Mouse (Mus musculus): ENCODE measurements around the gene Jam3. TPM values are rescaled to one million over a fixed set of nuclear protein-coding genes. Genes with fewer than 3 reads are reported as not detected.

Jam3 gene
- polyA plus RNA-seq (2015; fragmentation: Nextera tagmentation; extraction: Ambion mirVana) = 68.9 and 80.3 TPM in 2 replicates

DNA sequence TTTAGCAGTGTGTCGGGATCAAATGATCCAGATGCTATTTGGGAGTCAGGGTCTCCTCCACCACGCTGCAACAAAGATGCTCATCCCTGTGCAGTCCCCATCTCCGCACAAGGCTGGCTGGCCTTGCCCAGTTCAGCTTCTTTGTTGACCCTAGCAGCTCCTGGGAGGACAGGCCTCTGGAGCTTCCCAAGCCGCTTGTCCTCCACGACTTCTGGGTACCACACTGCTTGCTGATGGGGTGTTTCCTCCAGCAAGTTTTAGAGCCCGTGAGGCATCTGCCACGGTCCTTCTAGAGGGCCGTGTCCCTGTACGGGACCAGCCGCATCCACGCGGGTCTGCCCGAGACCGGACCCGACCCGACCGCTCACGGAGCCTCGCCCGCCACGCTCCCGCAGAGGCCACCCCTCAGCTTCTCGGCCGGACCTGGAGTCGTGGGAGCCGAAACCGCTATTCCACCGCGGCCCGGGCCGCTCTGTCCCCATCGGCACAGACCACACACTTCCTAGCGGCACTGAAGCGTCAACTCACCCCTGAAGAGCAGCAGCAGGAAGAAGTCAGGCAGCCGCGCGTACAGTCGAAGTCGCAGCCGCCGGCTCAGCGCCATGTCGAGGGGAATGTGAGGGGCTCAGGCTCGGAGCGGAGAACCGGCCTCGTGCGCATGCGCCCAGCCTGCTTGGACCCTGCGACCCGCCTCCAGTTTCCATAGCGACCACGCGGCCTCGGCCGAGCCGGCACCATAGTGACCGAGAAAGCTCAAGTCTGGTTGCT lies at the start of gene Jam3:
Gene Jam3, minus strand, starts transcription at position 659 of the 768 bp plus-strand sequence.
- Histone ChIP-seq H3K9ac (peak within 1 kb of the TSS; percentile 87), H3K27ac (replicated peaks) (peak within 1 kb of the TSS; percentile 96), H3K4me2 (peak within 1 kb of the TSS; percentile 73), H3K36me3 (no peaks in the 10 kb centered on the region), H3K27me3 (no peaks in the 10 kb centered on the region), H3K4me3 (peak within 1 kb of the TSS; percentile 83), H3K4me1 (replicated peaks) (peaks cover 51% of the 10 kb centered on the region), H3K9me3 (no peaks in the 10 kb centered on the region)
- WGBS = under 1% methylated on average over 58 of the region's 58 CpGs
- peak; percentile 96 for ATAC-seq (ENCODE audit: low read depth)

DNA sequence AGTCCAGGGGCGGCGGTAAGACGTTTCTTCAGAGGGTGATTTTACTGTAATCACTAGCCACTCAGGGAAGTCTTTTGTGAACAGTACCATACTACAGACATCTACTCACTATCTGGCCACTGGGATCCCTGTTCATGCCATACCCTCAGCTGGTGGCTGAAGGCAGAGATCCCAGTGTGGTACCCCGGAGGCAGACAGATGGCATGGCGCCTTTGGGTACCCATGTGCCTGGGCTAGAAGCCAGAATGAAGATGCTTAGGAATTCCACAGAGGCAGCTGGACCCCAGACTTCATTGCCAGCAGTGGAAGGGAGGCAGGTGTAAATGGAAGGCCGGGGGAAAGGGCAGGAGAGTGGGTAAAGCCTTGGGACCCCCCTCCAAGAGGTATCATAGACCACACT lies 49.0 kb upstream of the Jam3 start:
- Histone ChIP-seq H3K4me1 (replicated peaks) (peaks cover 32% of the 10 kb centered on the region), H3K27ac (replicated peaks) (peak overlapping the region; percentile 80), H3K9ac (no peak overlapping the region), H3K9me3 (no peaks in the 10 kb centered on the region), H3K36me3 (no peaks in the 10 kb centered on the region), H3K4me3 (no peak overlapping the region), H3K27me3 (peaks cover 70% of the 10 kb centered on the region), H3K4me2 (no peak overlapping the region)
- WGBS = 63% methylated on average over 6 of the region's 6 CpGs
- peak; percentile 32 for ATAC-seq (ENCODE audit: low read depth)

DNA sequence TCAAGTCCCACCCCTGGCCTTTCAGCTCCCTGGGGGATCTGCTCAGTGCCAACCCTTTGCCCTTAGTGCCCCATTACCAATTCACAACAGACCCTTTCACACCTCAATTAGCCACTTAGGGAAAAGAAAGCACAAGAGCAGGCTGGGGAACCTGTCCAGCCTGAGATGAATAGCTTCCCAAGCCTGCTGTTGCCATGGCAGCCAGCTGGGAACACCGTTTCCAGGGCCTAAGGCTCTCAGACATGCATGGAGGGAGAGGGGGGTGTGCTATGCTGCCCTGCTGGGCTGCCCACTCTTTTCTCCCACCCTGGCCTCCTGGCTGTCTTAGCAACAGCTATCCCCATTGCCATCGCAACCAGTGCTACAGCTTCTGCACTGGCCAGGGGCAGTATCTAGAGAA lies 47.9 kb upstream of the Jam3 start:
- H3K4me1 ChIP-seq (replicated peaks) = peaks cover 32% of the 10 kb centered on the region
- 3% methylated on average over 2 of the region's 2 CpGs for WGBS
- ATAC-seq (ENCODE audit: low read depth) = peak; percentile 98
- H3K9me3 ChIP-seq = no peaks in the 10 kb centered on the region
- H3K4me3 ChIP-seq = no peak overlapping the region
- no peaks in the 10 kb centered on the region for H3K36me3 ChIP-seq
- H3K9ac ChIP-seq = no peak overlapping the region
- H3K27me3 ChIP-seq = peaks cover 68% of the 10 kb centered on the region
- H3K27ac ChIP-seq (replicated peaks) = peak overlapping the region; percentile 80
- H3K4me2 ChIP-seq = no peak overlapping the region

DNA sequence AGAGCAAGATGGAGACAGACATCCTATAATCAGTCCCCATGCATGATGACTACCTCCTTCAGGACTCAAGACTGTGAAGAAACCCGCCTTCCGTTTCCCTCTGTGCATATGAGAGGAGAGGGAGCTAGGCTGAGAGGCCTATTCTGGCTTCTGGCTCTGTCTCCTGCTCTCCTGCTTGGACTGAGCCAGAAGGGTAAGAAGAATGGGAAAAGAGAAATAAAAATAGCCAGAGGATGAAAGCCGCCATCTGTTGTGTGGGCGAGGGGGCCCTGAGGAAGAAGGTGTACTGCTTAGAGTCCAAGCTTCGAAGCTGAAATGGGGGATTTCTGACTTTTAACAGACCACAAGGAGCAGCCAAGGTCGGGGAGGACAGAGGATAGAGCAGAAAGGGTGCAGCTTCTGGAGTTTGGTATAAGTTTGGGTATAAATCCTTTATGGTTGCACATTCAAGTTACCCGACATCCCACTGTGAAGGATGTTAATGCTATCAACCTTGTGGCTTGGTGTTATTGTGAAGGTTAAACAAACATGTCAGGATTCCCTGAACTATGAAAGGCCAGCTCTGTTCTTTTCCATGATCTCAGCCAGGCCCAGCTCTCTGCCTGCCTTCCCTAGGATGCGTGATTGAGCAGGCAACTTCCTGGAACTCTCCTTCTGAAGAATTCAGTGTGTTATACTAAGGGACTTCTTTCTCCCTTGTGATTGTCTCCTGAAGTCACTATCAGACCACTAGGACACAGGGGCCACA lies 46.4 kb upstream of the Jam3 start:
- H3K36me3 ChIP-seq = no peaks in the 10 kb centered on the region
- peaks cover 32% of the 10 kb centered on the region for H3K4me1 ChIP-seq (replicated peaks)
- no peak overlapping the region for H3K9ac ChIP-seq
- ATAC-seq (ENCODE audit: low read depth) = no peak
- H3K9me3 ChIP-seq = no peaks in the 10 kb centered on the region
- H3K27ac ChIP-seq (replicated peaks) = peak overlapping the region; percentile 80; the same call in 1 of the 2 replicates
- 76% methylated on average over 8 of the region's 8 CpGs for WGBS
- no peak overlapping the region for H3K4me3 ChIP-seq
- peaks cover 59% of the 10 kb centered on the region for H3K27me3 ChIP-seq
- H3K4me2 ChIP-seq = no peak overlapping the region

DNA sequence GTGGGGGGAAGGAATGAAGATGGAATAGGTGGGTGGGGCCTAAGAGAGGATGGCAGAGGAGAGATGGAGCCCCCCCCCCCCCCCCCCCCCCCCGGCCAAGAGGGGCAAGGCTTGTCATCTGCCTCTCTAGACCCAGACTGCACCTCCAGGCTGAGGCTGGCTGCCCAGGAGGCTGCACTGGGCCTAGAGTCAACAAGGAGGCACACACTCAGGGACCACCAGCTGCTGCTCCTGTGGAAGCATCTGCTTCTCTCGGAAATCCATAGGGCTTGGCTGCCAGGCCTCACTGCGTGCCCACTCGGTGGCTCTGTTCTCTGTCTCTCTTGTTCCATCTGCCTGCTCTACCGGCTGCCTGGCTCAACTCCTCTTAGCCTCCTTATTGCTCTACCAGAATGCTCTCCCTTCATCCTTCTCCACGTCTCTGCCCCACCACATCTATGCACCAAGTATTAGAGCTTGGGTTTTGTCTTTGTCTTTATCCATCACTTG lies 38.4 kb upstream of the Jam3 start:
- Histone ChIP-seq H3K27ac (replicated peaks) (0 out of 2 replicates have a peak overlapping the region, but pooled peaks have one; percentile 23), H3K4me1 (replicated peaks) (peaks cover 30% of the 10 kb centered on the region), H3K36me3 (no peaks in the 10 kb centered on the region), H3K9me3 (no peaks in the 10 kb centered on the region), H3K9ac (no peak overlapping the region), H3K27me3 (peaks cover 12% of the 10 kb centered on the region), H3K4me3 (no peak overlapping the region), H3K4me2 (no peak overlapping the region)
- 64% methylated on average over 5 of the region's 6 CpGs for WGBS
- no peak for ATAC-seq (ENCODE audit: low read depth)

DNA sequence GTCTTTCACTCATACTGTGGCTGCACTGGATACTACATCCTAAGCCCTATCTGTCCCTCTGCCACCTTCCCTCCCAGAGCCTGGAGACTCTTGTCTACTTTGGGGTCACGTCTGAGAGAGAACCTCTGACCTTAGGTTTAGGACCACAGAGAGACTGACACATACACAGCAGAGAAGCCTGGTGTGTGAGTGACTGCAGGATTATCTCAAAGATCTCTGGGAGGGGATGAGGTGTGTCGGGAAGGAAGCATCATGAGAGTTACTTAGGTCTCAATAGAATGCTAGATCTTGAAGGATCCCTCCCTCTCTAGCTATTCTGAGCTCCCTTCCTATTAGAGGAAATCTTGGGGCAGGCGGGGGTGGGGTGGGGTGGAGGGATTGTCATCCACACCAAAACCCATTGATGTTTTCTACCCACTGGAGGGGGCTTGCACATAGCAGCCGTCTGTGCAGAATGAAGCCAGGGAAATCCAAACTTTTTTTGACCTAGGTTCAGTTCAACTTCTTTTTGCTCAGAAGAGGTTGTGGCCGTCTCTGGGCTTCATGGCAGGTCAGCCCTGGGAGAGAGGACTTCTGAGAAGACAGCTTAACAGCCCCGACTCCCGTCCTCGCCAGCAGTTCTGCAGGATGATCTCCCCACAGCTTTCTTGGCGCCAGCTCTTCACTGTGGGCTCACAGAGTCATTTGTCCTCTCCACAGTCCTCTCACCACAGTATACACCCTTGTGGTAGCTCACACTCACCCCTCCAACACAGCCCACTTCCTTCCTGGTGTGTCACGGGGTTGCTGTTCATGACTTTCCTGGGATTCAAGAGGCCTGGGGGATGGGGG lies 37.8 kb upstream of the Jam3 start:
- peak overlapping the region; percentile 57; the same call in 1 of the 2 replicates for H3K9ac ChIP-seq
- peak overlapping the region; percentile 56 for H3K4me2 ChIP-seq
- WGBS = 74% methylated on average over 10 of the region's 10 CpGs
- H3K36me3 ChIP-seq = no peaks in the 10 kb centered on the region
- H3K27ac ChIP-seq (replicated peaks) = peak overlapping the region; percentile 72
- H3K9me3 ChIP-seq = no peaks in the 10 kb centered on the region
- H3K4me3 ChIP-seq = no peak overlapping the region
- ATAC-seq (ENCODE audit: low read depth) = no peak
- H3K27me3 ChIP-seq = peaks cover 7% of the 10 kb centered on the region
- H3K4me1 ChIP-seq (replicated peaks) = peaks cover 30% of the 10 kb centered on the region

DNA sequence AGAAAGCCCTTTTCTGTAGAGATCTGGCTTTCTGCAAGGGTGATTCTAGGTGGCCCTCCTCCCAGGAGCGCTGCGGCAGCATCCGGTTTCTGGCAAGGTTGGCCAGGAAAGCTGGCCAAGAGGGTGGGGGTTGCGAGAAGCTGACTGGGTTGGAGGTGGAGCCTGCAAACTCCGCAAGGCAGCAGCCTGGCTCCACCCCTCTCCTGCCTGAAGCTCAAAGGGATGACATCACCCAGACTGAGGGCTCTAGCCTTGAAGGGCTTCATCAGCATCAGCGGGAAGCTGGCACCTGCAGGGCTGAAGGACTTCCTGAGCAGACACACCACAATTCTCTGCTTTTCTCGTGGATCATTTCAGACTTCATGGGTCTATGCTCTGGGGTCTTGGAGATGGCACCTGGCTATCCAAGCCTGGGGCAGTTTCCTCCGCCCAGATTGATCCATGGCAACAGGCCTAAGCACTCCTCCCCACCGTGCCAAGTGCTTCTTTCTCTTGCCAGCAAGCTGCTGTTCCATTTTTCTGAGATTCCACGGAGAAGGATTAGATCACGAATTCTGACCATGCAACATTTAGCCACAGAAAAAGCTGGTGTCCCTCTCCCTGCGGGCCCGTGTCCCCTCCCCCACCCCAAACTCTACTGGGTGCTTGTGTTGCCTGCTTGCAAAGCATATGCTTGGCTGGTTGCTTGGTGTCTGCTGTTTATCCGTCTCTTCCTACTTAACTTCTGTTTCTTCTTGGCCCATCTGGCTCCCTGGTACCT lies 37.0 kb upstream of the Jam3 start:
- peak; percentile 94 for ATAC-seq (ENCODE audit: low read depth)
- Histone ChIP-seq H3K4me1 (replicated peaks) (peaks cover 31% of the 10 kb centered on the region), H3K9ac (peak overlapping the region; percentile 57), H3K27me3 (peaks cover 5% of the 10 kb centered on the region), H3K27ac (replicated peaks) (peak overlapping the region; percentile 72), H3K9me3 (no peaks in the 10 kb centered on the region), H3K4me3 (peak overlapping the region; percentile 21), H3K4me2 (peak overlapping the region; percentile 56), H3K36me3 (no peaks in the 10 kb centered on the region)
- WGBS = 9% methylated on average over 14 of the region's 14 CpGs

DNA sequence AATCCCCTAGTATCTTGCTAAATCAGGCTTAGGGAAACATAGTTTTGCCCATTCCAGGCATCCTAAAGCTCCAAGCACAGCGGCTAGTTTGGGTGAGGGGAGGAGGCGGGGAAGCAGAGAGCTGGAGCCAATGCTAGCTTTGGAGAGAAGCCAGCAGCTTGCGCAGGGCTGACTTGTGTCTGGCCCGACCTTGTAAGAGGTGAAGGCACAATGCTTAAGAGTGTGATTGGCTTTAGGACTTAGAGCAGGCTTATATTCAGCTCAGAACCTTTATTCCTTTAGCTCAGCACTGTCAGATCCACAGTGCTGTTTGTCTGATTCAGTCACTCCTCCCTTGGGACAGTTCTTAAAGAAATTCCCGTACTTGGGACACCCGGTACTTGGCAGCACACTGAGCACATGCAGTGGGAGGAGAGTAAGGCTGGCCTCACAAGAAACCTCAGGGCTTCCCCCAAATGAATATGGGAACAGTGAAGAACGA lies 36.3 kb upstream of the Jam3 start:
- H3K4me2 ChIP-seq = peak overlapping the region; percentile 56
- H3K9ac ChIP-seq = peak overlapping the region; percentile 57
- H3K36me3 ChIP-seq = no peaks in the 10 kb centered on the region
- WGBS = 4% methylated on average over 7 of the region's 7 CpGs
- H3K4me1 ChIP-seq (replicated peaks) = peaks cover 37% of the 10 kb centered on the region
- peak overlapping the region; percentile 72 for H3K27ac ChIP-seq (replicated peaks)
- peak; percentile 64 for ATAC-seq (ENCODE audit: low read depth)
- no peaks in the 10 kb centered on the region for H3K9me3 ChIP-seq
- peaks cover 5% of the 10 kb centered on the region for H3K27me3 ChIP-seq
- H3K4me3 ChIP-seq = peak overlapping the region; percentile 21

DNA sequence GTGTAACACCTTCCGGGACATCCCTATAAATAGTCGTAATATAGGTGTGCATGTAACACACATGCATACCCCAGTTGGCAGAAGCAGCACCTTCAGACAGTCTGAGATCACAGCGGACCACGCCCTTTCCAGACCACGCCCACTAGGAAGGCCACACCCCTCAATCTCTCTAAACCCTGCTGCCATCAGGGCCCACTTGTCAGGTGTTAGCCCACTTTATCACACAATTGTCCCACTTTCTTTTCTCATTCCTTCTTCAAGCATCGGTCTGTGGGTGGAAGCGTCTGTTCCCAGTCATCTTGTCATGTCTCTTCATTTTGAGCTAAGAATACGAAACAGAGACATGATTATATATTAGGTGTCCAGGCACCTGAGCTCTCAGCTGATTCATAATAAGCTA lies 35.2 kb upstream of the Jam3 start:
- Histone ChIP-seq H3K36me3 (no peaks in the 10 kb centered on the region), H3K4me3 (no peak overlapping the region), H3K9ac (no peak overlapping the region), H3K4me1 (replicated peaks) (peaks cover 48% of the 10 kb centered on the region), H3K4me2 (no peak overlapping the region), H3K27me3 (peaks cover 5% of the 10 kb centered on the region; the same call in 1 of the 2 replicates), H3K27ac (replicated peaks) (no peak overlapping the region), H3K9me3 (no peaks in the 10 kb centered on the region)
- ATAC-seq (ENCODE audit: low read depth) = no peak
- WGBS = 79% methylated on average over 8 of the region's 8 CpGs

DNA sequence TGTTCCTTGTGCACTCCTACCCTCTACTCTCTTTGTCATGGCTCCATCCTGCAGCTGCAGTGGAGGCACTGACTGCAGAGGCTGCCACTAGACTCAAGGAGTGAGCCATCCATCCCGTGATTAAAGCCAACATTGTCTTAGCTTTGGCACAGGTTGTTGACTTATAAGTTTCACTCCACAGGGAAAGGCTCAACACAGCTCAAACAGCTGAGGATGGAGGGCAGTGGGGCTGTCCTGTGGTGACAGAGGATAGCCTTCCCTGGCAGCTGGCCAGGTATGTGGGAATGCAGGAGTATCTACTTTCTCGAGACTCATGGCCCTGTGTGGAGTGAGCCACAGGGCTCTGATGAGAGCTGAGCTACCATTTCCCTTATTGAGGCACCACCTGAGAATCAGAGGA lies 34.1 kb upstream of the Jam3 start:
- 63% methylated on average over 2 of the region's 2 CpGs for WGBS
- H3K4me3 ChIP-seq = no peak overlapping the region
- peaks cover 49% of the 10 kb centered on the region for H3K4me1 ChIP-seq (replicated peaks)
- H3K9me3 ChIP-seq = no peaks in the 10 kb centered on the region
- no peak overlapping the region for H3K9ac ChIP-seq
- H3K27ac ChIP-seq (replicated peaks) = no peak overlapping the region
- H3K4me2 ChIP-seq = no peak overlapping the region
- H3K27me3 ChIP-seq = no peaks in the 10 kb centered on the region
- no peaks in the 10 kb centered on the region for H3K36me3 ChIP-seq
- ATAC-seq (ENCODE audit: low read depth) = no peak

DNA sequence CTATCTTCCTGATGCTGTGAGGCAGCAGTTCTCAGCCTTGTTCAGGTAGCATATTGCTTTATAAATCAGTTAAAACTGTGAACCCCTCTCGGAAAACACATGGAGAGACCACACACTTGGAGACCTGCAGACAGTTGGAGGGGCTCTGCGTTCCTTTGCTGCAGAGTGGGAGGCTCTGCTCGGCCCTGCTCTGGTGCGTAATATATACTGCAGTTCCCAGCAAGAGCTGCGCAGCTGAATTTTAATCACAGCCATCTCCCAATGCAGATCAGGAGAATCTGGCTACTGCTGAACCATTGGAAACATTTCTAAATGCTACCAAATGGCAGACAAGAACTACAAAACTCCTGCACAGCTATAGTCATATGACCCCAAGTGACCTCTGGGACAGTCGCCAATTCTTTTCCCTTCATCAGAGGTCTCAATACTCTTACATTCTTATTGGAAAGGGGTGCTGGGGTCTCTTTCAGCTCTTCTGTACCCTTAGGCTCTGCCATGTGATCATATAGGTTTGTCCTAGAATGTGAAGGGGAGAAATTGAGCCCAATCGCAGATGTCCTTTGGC lies 33.5 kb upstream of the Jam3 start:
- Histone ChIP-seq H3K4me1 (replicated peaks) (peaks cover 49% of the 10 kb centered on the region), H3K4me3 (no peak overlapping the region), H3K27me3 (no peaks in the 10 kb centered on the region), H3K4me2 (no peak overlapping the region), H3K9me3 (no peaks in the 10 kb centered on the region), H3K27ac (replicated peaks) (no peak overlapping the region), H3K9ac (no peak overlapping the region), H3K36me3 (no peaks in the 10 kb centered on the region)
- 73% methylated on average over 7 of the region's 7 CpGs for WGBS
- no peak for ATAC-seq (ENCODE audit: low read depth)

Data from neural tube, embryonic 13.5 days (tissue).